Mouse (Mus musculus) brown adipose tissue, adult 24 weeks (tissue): ENCODE results near the gene Sema6b. TPM values are rescaled to one million over a fixed set of nuclear protein-coding genes. Genes with fewer than 3 reads are reported as not detected.
"Not testable (repeated sequence)": the region's sequence is repeated elsewhere in the genome, so short reads cannot be mapped to it uniquely, and the experiment has no call there.

Source experiments
- H3K27ac ChIP-seq: fragments of 200-500 bp; replicated peaks from 2 replicates; pipeline ENCODE4 v1.5.1; 2012; ENCODE audit warnings: low read depth, mild to moderate bottlenecking, low read length
- H3K4me1 ChIP-seq: fragments of 200-500 bp; 2 replicates; pipeline ENCODE4 v1.6.1; 2012; ENCODE audit warnings: low read length, mixed read lengths; ENCODE audit not compliant: control insufficient read depth, insufficient read depth, insufficient read length
- H3K4me3 ChIP-seq: fragments of 200-500 bp; 2 replicates; pipeline ENCODE4 v1.5.1; 2012; ENCODE audit warnings: low read depth, mild to moderate bottlenecking, low read length, moderate library complexity; ENCODE audit not compliant: insufficient read depth
- polyA plus RNA-seq: library from polyadenylated mRNA; stranded (reverse); fragments of >200 nt; gene quantifications from 2 replicates; pipeline ENCODE4 v1.2.4, GENCODE M21; 2012; ENCODE audit not compliant: missing spikeins, insufficient read depth, insufficient read length

Gene Sema6b
- polyA plus RNA-seq, 1 experiment: 1.9 TPM

DNA sequence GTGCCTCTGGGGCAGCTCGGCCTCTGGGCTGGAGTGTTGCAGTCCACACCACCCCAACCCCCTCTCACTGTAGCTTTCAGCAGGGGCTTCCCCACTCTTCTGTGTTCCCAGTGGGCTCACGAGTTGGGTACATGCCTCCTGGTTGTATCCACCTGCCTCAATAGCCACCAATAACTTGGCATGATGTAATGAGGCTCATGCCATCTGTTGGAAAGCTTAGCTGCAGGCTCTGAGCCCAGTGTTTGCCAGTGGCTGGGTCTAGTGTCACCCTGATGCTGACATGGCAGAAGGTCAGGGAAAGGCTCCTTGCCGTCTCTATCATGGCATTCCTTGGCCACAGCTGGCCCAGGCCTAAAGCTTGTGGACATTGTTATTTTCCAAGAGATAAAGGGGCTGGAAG, 39.3 kb downstream of the Sema6b start:
- Histone ChIP-seq H3K27ac (no peak overlapping the region), H3K4me1 (no peaks in the 10 kb centered on the region), H3K4me3 (no peak overlapping the region)

DNA sequence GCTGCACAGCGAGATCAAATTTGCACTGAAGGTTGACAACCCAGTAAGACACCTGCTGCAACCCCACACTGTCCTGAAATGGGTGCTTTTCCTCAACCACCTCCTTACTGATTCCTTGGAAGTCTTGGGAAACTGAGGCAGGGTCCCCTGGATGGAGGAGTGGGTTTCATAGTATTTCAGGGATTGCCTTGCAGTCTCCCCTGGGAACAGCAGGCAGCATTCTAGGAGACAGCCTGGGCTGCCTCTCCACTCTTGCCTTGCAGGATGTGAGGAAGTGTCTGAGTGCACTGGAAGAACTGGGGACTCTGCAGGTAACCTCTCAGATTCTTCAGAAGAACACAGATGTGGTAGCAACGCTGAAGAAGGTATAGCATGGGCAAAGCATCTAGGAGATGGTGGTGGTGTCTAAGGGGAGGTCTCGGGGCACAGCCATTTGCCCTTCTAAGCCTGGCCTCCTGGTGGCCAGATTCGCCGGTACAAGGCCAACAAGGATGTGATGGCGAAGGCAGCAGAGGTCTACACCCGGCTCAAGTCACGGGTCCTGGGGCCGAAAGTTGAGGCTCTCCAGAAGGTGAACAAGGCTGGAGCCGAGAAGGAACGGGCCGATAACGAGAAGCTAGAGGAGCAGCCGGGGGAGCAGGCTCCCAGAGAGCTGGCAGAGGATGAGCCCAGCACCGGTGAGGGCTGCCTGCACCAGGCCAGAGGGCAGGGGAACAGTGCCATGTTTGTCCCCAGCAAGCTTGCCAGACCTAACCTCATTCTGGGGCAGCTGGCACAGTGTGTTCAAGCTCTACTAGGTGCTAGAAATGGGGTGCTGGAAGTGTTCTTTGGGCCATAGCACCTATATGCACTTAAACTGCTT, 41.2 kb downstream of the Sema6b start:
- Histone ChIP-seq H3K4me3 (no peak overlapping the region), H3K4me1 (no peaks in the 10 kb centered on the region), H3K27ac (no peak overlapping the region)

DNA sequence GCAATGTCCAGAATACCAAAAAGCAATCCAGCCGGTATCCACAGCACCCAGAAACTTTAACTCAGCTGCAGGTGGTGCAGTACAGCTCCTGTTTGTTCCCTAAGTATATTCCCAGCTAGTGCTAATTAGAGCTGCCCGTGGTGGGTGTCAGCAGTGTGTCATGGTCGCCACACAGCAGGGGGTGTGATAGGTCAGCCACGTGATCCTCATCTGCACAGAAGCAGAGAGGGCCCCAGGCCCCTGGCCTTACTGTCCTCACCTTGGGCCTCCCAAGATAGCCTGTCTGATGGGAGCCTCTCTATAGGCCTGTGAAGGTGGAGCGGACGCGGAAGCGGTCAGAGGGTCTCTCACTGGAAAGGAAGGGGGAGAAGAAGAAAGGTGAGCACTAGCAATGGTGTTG, 42.0 kb downstream of the Sema6b start:
- H3K4me1 ChIP-seq: no peaks in the 10 kb centered on the region
- no peak overlapping the region for H3K4me3 ChIP-seq
- no peak overlapping the region for H3K27ac ChIP-seq

DNA sequence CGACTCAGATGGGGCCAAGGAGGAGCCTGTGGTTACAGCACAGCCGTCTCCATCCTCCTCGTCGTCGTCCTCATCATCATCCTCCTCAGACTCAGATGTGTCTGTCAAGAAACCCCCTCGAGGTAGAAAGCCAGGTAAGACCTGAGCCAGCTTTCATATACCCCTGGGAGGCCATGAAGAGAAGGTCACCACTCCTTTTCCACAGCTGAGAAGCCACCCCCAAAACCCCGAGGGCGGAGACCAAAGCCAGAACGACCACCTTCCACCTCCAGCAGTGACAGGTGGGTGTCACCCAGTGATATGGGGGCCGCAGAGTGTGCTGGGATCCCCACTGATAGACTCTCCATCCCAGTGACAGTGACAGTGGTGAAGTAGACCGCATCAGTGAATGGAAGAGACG, 43.3 kb downstream of the Sema6b start:
- Histone ChIP-seq H3K27ac (no peak overlapping the region), H3K4me3 (no peak overlapping the region), H3K4me1 (no peaks in the 10 kb centered on the region)

DNA sequence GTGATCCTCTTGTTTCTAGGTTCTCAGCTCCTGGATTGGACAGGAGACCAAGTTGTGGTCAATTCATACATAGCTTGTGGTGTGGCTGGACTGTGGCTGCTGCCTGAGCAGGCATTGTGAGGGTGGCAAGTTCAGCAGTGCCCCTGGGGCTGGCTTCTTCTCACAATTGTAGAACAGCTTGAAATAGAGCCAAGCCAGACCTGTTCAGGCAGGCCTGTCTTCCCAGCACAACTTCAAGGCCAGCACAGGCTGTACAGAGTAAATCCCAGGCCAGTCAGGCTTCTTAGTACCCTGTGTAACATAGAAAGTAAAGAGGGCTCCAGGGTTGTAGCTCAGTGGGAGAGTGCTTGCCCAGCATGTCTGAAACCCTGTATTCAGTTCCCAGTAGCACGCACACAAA, 47.3 kb downstream of the Sema6b start:
- Histone ChIP-seq H3K4me3 (no peak overlapping the region), H3K4me1 (no peaks in the 10 kb centered on the region), H3K27ac (no peak overlapping the region)

DNA sequence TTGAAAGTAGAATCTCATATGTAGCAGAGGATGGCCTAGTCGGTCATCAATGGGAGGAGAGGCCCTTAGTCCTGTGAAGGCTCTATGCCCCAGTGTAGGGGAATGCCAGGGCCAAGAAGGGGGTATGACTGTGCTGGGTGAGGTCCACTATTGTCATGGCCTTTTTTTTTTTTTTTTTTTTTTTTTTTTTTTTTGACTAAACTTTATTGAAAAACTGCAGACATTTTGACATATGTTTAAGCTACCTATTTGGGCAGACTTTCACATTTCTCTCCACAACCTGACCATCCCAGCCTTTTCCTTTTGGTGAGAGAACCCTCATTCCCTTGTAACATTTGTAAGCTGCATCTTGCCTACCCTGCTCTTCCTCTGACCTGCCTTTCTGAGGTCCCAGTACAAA, 47.8 kb downstream of the Sema6b start:
- no peak overlapping the region for H3K4me3 ChIP-seq
- H3K27ac ChIP-seq: no peak overlapping the region
- H3K4me1 ChIP-seq: no peaks in the 10 kb centered on the region

DNA sequence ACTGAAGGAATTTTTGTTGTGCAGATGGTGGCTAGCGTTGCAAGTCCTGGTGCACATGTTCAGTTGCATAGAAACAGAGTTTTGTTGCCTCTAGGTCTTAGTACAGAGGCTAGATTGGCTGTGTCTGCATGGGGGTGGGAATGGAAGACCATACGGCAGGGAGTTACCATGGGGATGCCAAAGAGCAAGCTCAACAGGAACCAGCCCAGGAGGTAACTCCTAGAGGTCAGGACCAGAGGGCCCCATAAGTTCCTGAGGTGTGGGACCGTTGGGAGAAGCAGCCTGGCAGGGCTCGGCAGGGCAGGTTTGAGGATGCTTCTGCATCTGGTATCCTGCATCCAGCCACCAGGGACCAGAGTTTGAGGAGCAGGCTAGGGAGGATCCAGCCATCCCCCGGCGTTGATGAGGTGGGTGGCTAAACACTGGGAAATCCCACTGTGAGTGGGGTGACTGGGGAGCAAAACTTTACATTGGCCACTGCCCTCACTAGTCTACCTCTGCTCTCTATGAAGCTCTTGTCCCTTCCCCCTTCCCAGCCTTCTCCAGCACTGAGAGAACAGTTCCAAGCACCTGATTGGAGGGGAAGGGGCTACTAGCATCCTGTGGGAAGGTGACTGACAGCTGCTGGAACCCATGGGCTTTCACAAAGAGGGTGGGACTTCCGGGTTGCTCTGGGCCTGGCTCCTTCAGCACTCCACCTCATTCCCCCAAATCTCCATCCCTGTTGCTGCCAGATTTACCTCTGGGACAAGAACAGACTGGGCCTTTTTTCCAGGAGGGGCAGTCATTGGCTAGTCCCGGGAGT, 59.2 kb downstream of the Sema6b start:
- Histone ChIP-seq H3K4me1 (peaks cover 7% of the 10 kb centered on the region; the same call in 1 of the 2 replicates), H3K4me3 (peak overlapping the region; percentile 71), H3K27ac (no peak overlapping the region)

DNA sequence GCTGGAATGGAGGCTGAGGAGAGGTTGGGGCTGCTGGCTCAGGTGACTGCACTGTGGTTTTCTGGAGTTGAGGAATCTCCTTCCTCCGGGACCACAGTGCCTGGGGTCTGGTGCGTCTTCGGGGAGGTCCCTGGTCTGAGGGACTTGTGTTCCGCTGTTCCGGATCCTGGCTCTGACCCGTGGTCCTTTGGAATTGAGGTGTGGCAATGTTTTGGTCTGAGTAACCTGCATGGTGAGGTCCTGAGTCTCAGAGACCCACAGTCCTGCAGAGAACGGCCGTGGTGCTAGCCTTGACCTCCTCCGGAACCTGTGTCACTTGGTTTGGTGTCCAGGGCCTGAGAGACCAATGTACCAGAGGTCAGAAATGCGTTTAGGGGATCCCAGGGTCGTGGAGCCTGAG, 60.2 kb downstream of the Sema6b start:
- Histone ChIP-seq H3K4me3 (peak overlapping the region; percentile 71), H3K4me1 (peaks cover 7% of the 10 kb centered on the region; the same call in 1 of the 2 replicates), H3K27ac (no peak overlapping the region)

DNA sequence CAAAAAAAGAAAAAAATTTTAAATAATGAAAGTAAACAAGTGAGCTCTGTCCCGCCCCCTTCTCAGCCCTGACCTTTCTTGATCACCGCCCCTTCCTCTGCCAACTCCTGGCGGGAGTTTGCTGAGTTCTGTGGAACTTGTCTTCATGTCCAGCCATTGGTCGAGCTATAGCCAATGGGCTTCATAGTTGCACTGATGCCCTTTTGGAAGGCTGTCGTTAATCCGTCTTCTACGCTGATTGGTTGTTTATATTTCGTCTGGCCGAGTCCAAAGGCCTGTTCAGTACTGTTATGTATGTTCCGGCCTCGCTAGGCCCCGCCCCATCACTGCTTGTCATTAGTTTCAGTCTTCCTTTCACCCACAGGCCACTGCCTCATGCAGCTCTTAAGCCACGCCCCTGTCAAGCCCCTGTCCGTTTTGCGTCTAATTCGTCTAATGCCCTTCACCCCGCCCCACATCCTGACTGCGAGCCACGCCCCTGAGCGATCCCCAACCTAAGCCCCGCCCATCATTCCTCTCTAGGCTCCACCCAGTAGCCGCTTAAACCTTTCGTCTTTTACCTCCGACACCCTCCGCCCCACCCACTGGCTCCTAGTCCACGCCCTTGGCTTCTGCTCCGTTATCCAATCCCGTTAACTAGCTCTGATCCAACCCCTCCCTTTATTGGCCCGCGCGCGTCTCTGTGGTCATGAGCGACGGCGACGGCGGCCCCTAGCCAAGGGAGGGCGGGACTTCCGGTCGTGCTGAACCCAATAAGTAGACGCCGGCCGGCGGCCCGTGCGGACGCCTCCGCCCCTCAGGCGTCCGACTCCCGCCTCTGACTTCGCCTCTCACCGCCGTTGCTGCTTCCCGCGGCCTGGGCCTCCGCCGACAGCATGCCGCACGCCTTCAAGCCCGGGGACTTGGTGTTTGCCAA, 61.0 kb downstream of the Sema6b start, which contains the start of gene Hdgfl2:
Gene Hdgfl2, plus strand, starts transcription at position 755 of the 916 bp plus-strand sequence.
- Histone ChIP-seq H3K4me3 (peak within 1 kb of the TSS; percentile 71), H3K27ac (0 out of 2 replicates have a peak within 1 kb of the TSS, but pooled peaks have one; percentile 8), H3K4me1 (peaks cover 7% of the 10 kb centered on the region)

DNA sequence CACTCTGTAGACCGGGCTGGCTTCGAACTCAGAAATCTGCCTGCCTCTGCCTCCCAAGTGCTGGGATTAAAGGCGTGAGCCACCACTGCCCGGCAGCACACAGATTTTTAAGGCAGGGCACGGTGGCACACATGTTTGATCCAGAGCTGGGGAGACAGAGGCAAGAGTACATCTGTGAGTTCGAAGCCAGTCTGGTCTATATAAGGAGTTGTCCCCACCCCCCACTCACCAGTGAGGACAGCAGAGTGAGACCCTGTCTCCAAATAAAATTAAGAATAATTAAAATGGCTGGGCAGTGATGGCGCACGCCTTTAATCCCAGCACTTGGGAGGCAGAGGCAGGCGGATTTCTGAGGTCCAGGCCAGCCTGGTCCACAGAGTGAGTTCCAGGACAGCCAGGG, 61.8 kb downstream of the Sema6b start:
- not testable (repeated sequence) for H3K4me1 ChIP-seq, H3K4me3 ChIP-seq
- H3K27ac ChIP-seq: 0 out of 2 replicates have a peak overlapping the region, but pooled peaks have one; percentile 8

DNA sequence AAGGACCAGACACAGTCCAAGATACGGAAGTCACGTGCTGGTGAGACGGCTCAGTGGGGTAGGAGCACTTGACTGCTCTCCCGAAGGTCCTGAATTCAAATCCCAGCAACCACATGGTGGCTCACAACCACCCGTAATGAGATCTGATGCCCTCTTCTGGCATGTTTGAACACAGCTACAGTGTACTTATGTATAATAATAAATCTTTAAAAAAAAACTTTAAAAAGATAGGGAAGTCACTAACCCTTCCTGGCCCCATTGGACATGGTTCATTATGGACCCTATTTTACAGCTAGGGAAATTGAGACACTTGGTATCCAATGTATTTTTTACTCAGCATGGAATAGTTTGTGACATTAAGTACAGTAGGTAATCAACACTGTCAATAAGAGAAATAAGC, 62.6 kb downstream of the Sema6b start:
- no peak overlapping the region for H3K4me3 ChIP-seq
- peaks cover 10% of the 10 kb centered on the region for H3K4me1 ChIP-seq
- H3K27ac ChIP-seq: no peak overlapping the region

DNA sequence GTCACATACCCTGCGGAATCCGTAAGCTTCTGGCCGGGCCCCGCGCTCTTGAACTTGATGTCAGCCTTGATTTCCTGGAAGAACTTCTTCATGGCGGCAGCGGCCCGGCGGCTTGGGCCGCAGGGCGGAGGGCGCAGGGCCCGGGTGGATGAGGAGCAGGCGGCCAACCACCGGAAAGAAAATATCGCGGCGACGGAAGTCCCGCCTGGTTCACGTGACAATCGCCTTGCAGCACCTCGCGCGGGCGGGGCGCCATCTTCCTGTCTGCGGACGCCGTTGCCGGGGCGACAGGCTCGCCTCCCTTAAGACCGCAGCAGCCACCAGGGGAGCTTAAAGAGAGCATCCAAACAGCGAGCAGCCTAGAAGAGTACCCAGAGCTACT, 65.3 kb downstream of the Sema6b start, which contains the start of gene Ubxn6:
Gene Ubxn6, minus strand, starts transcription at position 202 of the 382 bp plus-strand sequence.
- peak within 1 kb of the TSS; percentile 89 for H3K4me3 ChIP-seq
- H3K27ac ChIP-seq: peak within 1 kb of the TSS; percentile 89
- peaks cover 3% of the 10 kb centered on the region for H3K4me1 ChIP-seq

DNA sequence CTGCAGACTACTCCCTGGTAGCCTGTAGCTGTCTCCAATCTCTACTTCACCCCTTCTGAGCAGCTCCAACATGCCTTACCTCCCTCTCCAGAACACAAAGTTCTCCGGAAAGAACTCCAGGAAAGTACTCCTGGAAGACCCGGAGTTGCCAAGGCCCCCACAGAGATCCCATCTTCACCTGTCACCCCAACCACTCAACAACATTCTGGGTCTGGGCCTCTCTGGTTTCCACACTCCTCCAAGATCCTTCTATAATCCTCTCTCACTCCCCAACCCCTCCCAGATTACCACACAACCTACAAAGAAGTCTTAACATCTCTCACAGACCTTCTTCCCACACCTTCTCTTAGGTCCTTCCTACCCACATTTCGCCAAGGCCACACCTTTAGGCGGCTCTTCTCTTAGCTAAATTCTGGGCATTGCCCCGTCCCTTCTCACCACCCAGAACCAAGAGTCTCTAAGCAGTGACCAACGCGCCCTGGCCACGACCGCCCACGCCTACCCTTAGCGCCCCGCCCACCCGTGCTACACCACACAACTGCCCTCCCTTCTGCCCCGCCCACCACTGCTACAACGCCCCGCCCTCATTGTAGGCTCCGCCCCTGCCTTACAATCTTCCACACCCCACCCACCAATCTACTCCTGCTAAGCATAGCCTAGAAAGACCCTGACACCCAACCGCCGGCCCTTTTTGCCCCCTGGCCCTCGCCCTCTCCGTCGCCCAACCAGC, 65.9 kb downstream of the Sema6b start:
- Histone ChIP-seq H3K4me3 (peak overlapping the region; percentile 89), H3K27ac (peak overlapping the region; percentile 89), H3K4me1 (peaks cover 3% of the 10 kb centered on the region)
